Mouse (Mus musculus) kidney, adult 18-20 months (tissue): ENCODE measurements around the gene Ffar2.
A peak's percentile ranks its signal among the peaks of the same experiment; 100 is the strongest.

ENCODE experiments used
- DNase-seq: peaks from one replicate; pipeline ENCODE4 v3.0.0; 2021

Ffar2 gene

GRCm38 (mm10) chr7:30820854-30821445 is 2.6 kb downstream of the Ffar2 start:
- DNase-seq, result no peak

- no peak for DNase-seq
Measured at GRCm38 (mm10) chr7:30820131-30820530, 3.4 kb downstream of the Ffar2 start.

GRCm38 (mm10) chr7:30812291-30812807 is 11.2 kb downstream of the Ffar2 start:
- DNase-seq, result peak; percentile 22

- DNase-seq, result no peak
Measured at GRCm38 (mm10) chr7:30811757-30812290, 11.8 kb downstream of the Ffar2 start.

GRCm38 (mm10) chr7:30810319-30810718 is 13.3 kb downstream of the Ffar2 start:
- no peak for DNase-seq

GRCm38 (mm10) chr7:30805924-30806323 is 17.7 kb downstream of the Ffar2 start:
- peak; percentile 28 for DNase-seq

- no peak for DNase-seq
Measured at GRCm38 (mm10) chr7:30804026-30804715, 19.4 kb downstream of the Ffar2 start.

GRCm38 (mm10) chr7:30803256-30803655 is 20.3 kb downstream of the Ffar2 start:
- DNase-seq, result no peak

- no peak for DNase-seq
Measured at GRCm38 (mm10) chr7:30800653-30801052, 22.9 kb downstream of the Ffar2 start.

GRCm38 (mm10) chr7:30796790-30797189 is 26.8 kb downstream of the Ffar2 start:
- DNase-seq, result no peak

- no peak for DNase-seq
Measured at GRCm38 (mm10) chr7:30794921-30795320, 28.7 kb downstream of the Ffar2 start.

- peak; percentile 4 for DNase-seq
Measured at GRCm38 (mm10) chr7:30791921-30792320, 31.7 kb downstream of the Ffar2 start.

GRCm38 (mm10) chr7:30790141-30790540 is 33.4 kb downstream of the Ffar2 start:
- no peak for DNase-seq

- DNase-seq, result no peak
Measured at GRCm38 (mm10) chr7:30787377-30788022, 36.1 kb downstream of the Ffar2 start, which contains the start of gene Krtdap. Gene Krtdap (plus strand): TSS chr7:30787896.

GRCm38 (mm10) chr7:30785721-30786546 is 37.6 kb downstream of the Ffar2 start:
- no peak for DNase-seq

- no peak for DNase-seq
Measured at GRCm38 (mm10) chr7:30785154-30785553, 38.4 kb downstream of the Ffar2 start.

GRCm38 (mm10) chr7:30782658-30783057 is 40.9 kb downstream of the Ffar2 start:
- DNase-seq, result no peak

GRCm38 (mm10) chr7:30781792-30782191 is 41.8 kb downstream of the Ffar2 start:
- no peak for DNase-seq

GRCm38 (mm10) chr7:30777911-30778310 is 45.7 kb downstream of the Ffar2 start:
- no peak for DNase-seq

- no peak for DNase-seq
Measured at GRCm38 (mm10) chr7:30777081-30777579, 46.4 kb downstream of the Ffar2 start.

- DNase-seq, result no peak
Measured at GRCm38 (mm10) chr7:30776104-30776503, 47.5 kb downstream of the Ffar2 start.

GRCm38 (mm10) chr7:30769236-30769635 is 54.3 kb downstream of the Ffar2 start:
- DNase-seq, result no peak
